Mouse (Mus musculus) kidney, adult 2 months (tissue): Measurements from ENCODE around the gene Cyp2b19. TPM values are rescaled to one million over a fixed set of nuclear protein-coding genes. Genes with fewer than 3 reads are reported as not detected.
"Not testable (repeated sequence)": the region's sequence is repeated elsewhere in the genome, so short reads cannot be mapped to it uniquely, and the experiment has no call there.

Experiments used
- DNase-seq: peaks from one replicate; pipeline ENCODE4 v3.0.0; 2021
- H3K27ac ChIP-seq: fragments of 200-500 bp; 2 replicates; pipeline ENCODE4 v1.5.1; 2012; ENCODE audit warnings: low read depth, low read length, control low read depth, inconsistent platforms; ENCODE audit not compliant: insufficient read depth
- H3K27me3 ChIP-seq: fragments of 200-500 bp; replicated peaks from 2 replicates; pipeline ENCODE4 v1.6.1; 2012; ENCODE audit warnings: mild to moderate bottlenecking, moderate library complexity, low read length, inconsistent platforms; ENCODE audit not compliant: control insufficient read depth, insufficient read depth
- H3K36me3 ChIP-seq: fragments of 200-500 bp; 2 replicates; pipeline ENCODE4 v1.6.1; 2012; ENCODE audit warnings: mild to moderate bottlenecking, moderate library complexity, low read length, inconsistent platforms; ENCODE audit not compliant: control insufficient read depth, insufficient read depth
- H3K4me1 ChIP-seq: fragments of 200-500 bp; 2 replicates; pipeline ENCODE4 v1.6.1; 2011; ENCODE audit warnings: low read length; ENCODE audit not compliant: control insufficient read depth, insufficient read depth
- H3K4me3 ChIP-seq: fragments of 200-500 bp; 2 replicates; pipeline ENCODE4 v1.5.1; 2011; ENCODE audit warnings: mild to moderate bottlenecking, low read depth, low read length, control low read depth; ENCODE audit not compliant: insufficient read depth
- CTCF ChIP-seq: fragments of 200-500 bp; conservative IDR thresholded peaks from 2 replicates; pipeline ENCODE4 v1.5.1; 2011; ENCODE audit warnings: low read depth, mild to moderate bottlenecking, control low read depth, low read length, moderate library complexity, mixed read lengths; ENCODE audit not compliant: insufficient read depth, insufficient read length
- POLR2A ChIP-seq: fragments of 200-500 bp; IDR thresholded peaks from one replicate; pipeline ENCODE4 v1.6.1; 2011; ENCODE audit warnings: low read depth, low read length, control low read depth
- WGBS: fragments of 180-500 bp; shearing (Covaris S2); methylation state at CpG from one replicate; pipeline ENCODE4 v1.1.7; 2018; 5-methylcytosine and 5-hydroxymethylcytosine counted together
- polyA plus RNA-seq: library from polyadenylated mRNA; depleted of rRNA; stranded (reverse); fragments of >200 nt; gene quantifications from 2 replicates; pipeline ENCODE4 v1.2.3, GENCODE M21; 2012; rRNA removed

The Cyp2b19 gene
- polyA plus RNA-seq, 1 experiment = not detected

GRCm38 (mm10) chr7:26780998-26781766 is 24.2 kb downstream of the Cyp2b19 start:
- Histone ChIP-seq H3K36me3 (no peaks in the 10 kb centered on the region), H3K27ac (no peak overlapping the region), H3K4me1 (peaks cover 11% of the 10 kb centered on the region; the same call in 1 of the 2 replicates), H3K4me3 (no peak overlapping the region), H3K27me3 (no peaks in the 10 kb centered on the region)
- no peak for TF ChIP-seq POLR2A
- no peak for TF ChIP-seq CTCF
- WGBS = 32% methylated on average over 8 of the region's 8 CpGs
- no peak for DNase-seq

GRCm38 (mm10) chr7:26781767-26782131 is 24.8 kb downstream of the Cyp2b19 start:
- no peak for DNase-seq
- no peak for TF ChIP-seq CTCF
- no peak for TF ChIP-seq POLR2A
- H3K27ac ChIP-seq = no peak overlapping the region
- peaks cover 11% of the 10 kb centered on the region; the same call in 1 of the 2 replicates for H3K4me1 ChIP-seq
- no peak overlapping the region for H3K4me3 ChIP-seq
- H3K27me3 ChIP-seq = no peaks in the 10 kb centered on the region
- 48% methylated on average over 8 of the region's 8 CpGs for WGBS
- H3K36me3 ChIP-seq = no peaks in the 10 kb centered on the region

- no peaks in the 10 kb centered on the region for H3K36me3 ChIP-seq
- WGBS = 41% methylated on average over 5 of the region's 5 CpGs
- no peaks in the 10 kb centered on the region for H3K27me3 ChIP-seq
- H3K27ac ChIP-seq = peak overlapping the region; percentile 37; the same call in 1 of the 2 replicates
- TF ChIP-seq POLR2A (no peak), CTCF (no peak)
- no peak overlapping the region for H3K4me3 ChIP-seq
- peaks cover 11% of the 10 kb centered on the region; the same call in 1 of the 2 replicates for H3K4me1 ChIP-seq
- peak; percentile 95 for DNase-seq
Observed at GRCm38 (mm10) chr7:26783163-26783562, 26.2 kb downstream of the Cyp2b19 start.

GRCm38 (mm10) chr7:26786013-26786412 is 29.1 kb downstream of the Cyp2b19 start:
- H3K27me3 ChIP-seq = not testable (repeated sequence)
- WGBS = 30% methylated on average over 1 of the region's 1 CpGs
- H3K4me1 ChIP-seq = peaks cover 11% of the 10 kb centered on the region; the same call in 1 of the 2 replicates

GRCm38 (mm10) chr7:26789984-26790383 is 33.0 kb downstream of the Cyp2b19 start:
- 29% methylated on average over 6 of the region's 6 CpGs for WGBS
- Histone ChIP-seq H3K4me1 (no peaks in the 10 kb centered on the region), H3K4me3 (no peak overlapping the region), H3K36me3 (no peaks in the 10 kb centered on the region), H3K27me3 (no peaks in the 10 kb centered on the region; the same call in 1 of the 2 replicates), H3K27ac (no peak overlapping the region)
- no peak for DNase-seq
- TF ChIP-seq CTCF = no peak
- no peak for TF ChIP-seq POLR2A

More at GRCm38 (mm10) chr7:26786013-26786412, 29.1 kb downstream of the Cyp2b19 start:
- not testable (repeated sequence) for H3K4me3 ChIP-seq, H3K36me3 ChIP-seq, H3K27ac ChIP-seq
- peak; percentile 10 for DNase-seq

GRCm38 (mm10) chr7:26800104-26800503 is 43.2 kb downstream of the Cyp2b19 start:
- Histone ChIP-seq H3K4me1 (no peaks in the 10 kb centered on the region), H3K4me3 (no peak overlapping the region), H3K36me3 (no peaks in the 10 kb centered on the region), H3K27me3 (no peaks in the 10 kb centered on the region), H3K27ac (no peak overlapping the region)
- TF ChIP-seq POLR2A (no peak), CTCF (no peak)
- no peak for DNase-seq

- TF ChIP-seq CTCF (no peak), POLR2A (no peak)
- Histone ChIP-seq H3K4me3 (no peak overlapping the region), H3K36me3 (no peaks in the 10 kb centered on the region), H3K27ac (no peak overlapping the region), H3K27me3 (no peaks in the 10 kb centered on the region), H3K4me1 (no peaks in the 10 kb centered on the region)
- WGBS = 86% methylated on average over 1 of the region's 1 CpGs
- no peak for DNase-seq
Observed at GRCm38 (mm10) chr7:26800996-26801395, 44.1 kb downstream of the Cyp2b19 start.

- no peak for DNase-seq
- Histone ChIP-seq H3K4me1 (no peaks in the 10 kb centered on the region), H3K4me3 (no peak within 1 kb of the TSS), H3K27ac (no peak within 1 kb of the TSS), H3K27me3 (no peaks in the 10 kb centered on the region), H3K36me3 (no peaks in the 10 kb centered on the region)
- TF ChIP-seq CTCF = no peak
- no peak for TF ChIP-seq POLR2A
- WGBS = 82% methylated on average over 2 of the region's 2 CpGs
Observed at GRCm38 (mm10) chr7:26808592-26808991, 51.6 kb downstream of the Cyp2b19 start, which contains the start of gene Cyp2g1. Gene Cyp2g1 (plus strand): TSS chr7:26808892.

Other genes starting within 250 kb of the Cyp2b19 start
- not detected in 2 replicates for gene Nlrp9a, start 222.1 kb upstream of the Cyp2b19 start, polyA plus RNA-seq
- not detected in 2 replicates for gene Vmn1r185, start 138.7 kb upstream of the Cyp2b19 start, polyA plus RNA-seq
- 0.18 and 0.20 TPM in 2 replicates for gene Cyp2b23, start 70.7 kb upstream of the Cyp2b19 start, polyA plus RNA-seq
- gene Cyp2g1, start 51.8 kb downstream of the Cyp2b19 start, polyA plus RNA-seq = not detected in 2 replicates
- 67.1 and 70.8 TPM in 2 replicates for gene Cyp2a5, start 78.2 kb downstream of the Cyp2b19 start, polyA plus RNA-seq
- gene Cyp2a22, start 182.2 kb downstream of the Cyp2b19 start, polyA plus RNA-seq = not detected in 2 replicates